Mouse (Mus musculus) lung, adult 2 months (tissue): ENCODE results near the gene Sh3tc1.

Experiments
- CTCF ChIP-seq: fragments of 200-500 bp; IDR thresholded peaks from 2 replicates; pipeline ENCODE4 v1.5.1; 2011; ENCODE audit warnings: mild to moderate bottlenecking, low read length, control low read depth; ENCODE audit not compliant: insufficient read depth
- POLR2A ChIP-seq: fragments of 200-500 bp; IDR thresholded peaks from 2 replicates; pipeline ENCODE4 v1.6.1; 2011; ENCODE audit warnings: low read depth, mild to moderate bottlenecking, control low read depth, low read length, borderline replicate concordance; ENCODE audit errors: extremely low read depth

DNA sequence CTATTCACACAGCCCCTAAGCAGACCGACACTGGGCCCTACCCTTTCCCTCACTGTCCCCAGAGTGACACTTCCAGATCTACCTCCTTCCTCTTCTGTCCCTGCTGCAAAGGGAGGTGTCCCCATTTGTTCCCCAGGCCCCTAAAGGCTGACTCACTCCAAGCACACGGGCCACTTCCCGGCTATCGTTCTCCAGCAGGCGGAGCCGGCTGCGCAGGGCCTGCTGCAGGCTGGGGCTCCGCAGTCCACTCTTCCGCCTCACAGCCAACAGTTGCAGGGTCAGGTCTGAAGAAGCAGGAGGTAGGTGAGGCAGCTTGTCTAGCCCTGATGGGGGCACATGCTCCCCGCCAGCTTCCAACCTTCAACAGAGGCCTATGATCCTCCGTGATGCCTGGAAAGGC, 21.0 kb downstream of the Sh3tc1 start:
- TF ChIP-seq CTCF (no peak), POLR2A (no peak)
